Mouse (Mus musculus) gastrocnemius, adult 2 months (tissue): ENCODE measurements around the gene Hoxc6. TPM values are rescaled to one million over a fixed set of nuclear protein-coding genes. Genes with fewer than 3 reads are reported as not detected.

Experiments
- DNase-seq: peaks from one replicate; pipeline ENCODE4 v3.0.0; 2022
- H3K27ac ChIP-seq: fragments of 200-600 bp; 2 replicates; pipeline ENCODE4 v1.8.1; 2022; ENCODE audit warnings: mild to moderate bottlenecking
- H3K4me3 ChIP-seq: fragments of 200-600 bp; 2 replicates; pipeline ENCODE4 v1.8.1; 2022; ENCODE audit warnings: mild to moderate bottlenecking, moderate library complexity
- CTCF ChIP-seq: fragments of 200-600 bp; IDR thresholded peaks from 2 replicates; pipeline ENCODE4 v1.8.1; 2022; ENCODE audit warnings: antibody characterized with exemption, mild to moderate bottlenecking, moderate library complexity
- intact Hi-C: fragments of 180-260 bp; cut with DNase I; formaldehyde crosslinking; loops from one replicate; pipeline ENCODE4 v1.15.1; 2025
- total RNA-seq, 2 experiments: library from RNA; stranded (reverse); gene quantifications; 2 replicates each; pipeline ENCODE4 v1.2.3; 2021

Gene Hoxc6
- total RNA-seq, 2 experiments from 2014 or later = 8.1 to 8.6 TPM

- intact Hi-C loops = no loop called here
- TF ChIP-seq CTCF = no peak
- DNase-seq = peak; percentile 95
- H3K4me3 ChIP-seq = peak overlapping the region; percentile 74
- H3K27ac ChIP-seq = peak overlapping the region; percentile 98
These were observed 1.2 kb downstream of the Hoxc6 start for GRCm38 (mm10) chr15:102999183-102999831.

- peak overlapping the region; percentile 98 for H3K27ac ChIP-seq
- DNase-seq = peak; percentile 72
- intact Hi-C loops = no loop called here
- H3K4me3 ChIP-seq = peak overlapping the region; percentile 74
- TF ChIP-seq CTCF = no peak
These were observed 1.9 kb downstream of the Hoxc6 start for GRCm38 (mm10) chr15:102999955-103000354.

- peak overlapping the region; percentile 74 for H3K4me3 ChIP-seq
- H3K27ac ChIP-seq = peak overlapping the region; percentile 98
- DNase-seq = peak; percentile 57
- intact Hi-C loops = no loop called here
- no peak for TF ChIP-seq CTCF
These were observed 2.4 kb downstream of the Hoxc6 start for GRCm38 (mm10) chr15:103000501-103000901.

GRCm38 (mm10) chr15:103001370-103001769 lies 3.3 kb downstream of the Hoxc6 start:
- DNase-seq = peak; percentile 47
- H3K4me3 ChIP-seq = peak overlapping the region; percentile 74
- no peak for TF ChIP-seq CTCF
- intact Hi-C loops = no loop called here
- peak overlapping the region; percentile 98 for H3K27ac ChIP-seq

- intact Hi-C loops = no loop called here
- H3K27ac ChIP-seq = peak overlapping the region; percentile 98
- no peak for TF ChIP-seq CTCF
- peak overlapping the region; percentile 74 for H3K4me3 ChIP-seq
- peak; percentile 66 for DNase-seq
These were observed 4.1 kb downstream of the Hoxc6 start for GRCm38 (mm10) chr15:103002156-103002555.

- intact Hi-C loops = no loop called here
- H3K4me3 ChIP-seq = peak overlapping the region; percentile 74
- peak; percentile 52 for DNase-seq
- no peak for TF ChIP-seq CTCF
- H3K27ac ChIP-seq = peak overlapping the region; percentile 98
These were observed 4.9 kb downstream of the Hoxc6 start for GRCm38 (mm10) chr15:103002821-103003448.

GRCm38 (mm10) chr15:103005308-103005707 lies 7.3 kb downstream of the Hoxc6 start:
- peak; percentile 83 for DNase-seq
- Histone ChIP-seq H3K27ac (peak overlapping the region; percentile 87), H3K4me3 (peak overlapping the region; percentile 63)
- TF ChIP-seq CTCF = no peak
- intact Hi-C loops = no loop called here

GRCm38 (mm10) chr15:103005797-103006196 lies 7.7 kb downstream of the Hoxc6 start:
- Histone ChIP-seq H3K27ac (peak overlapping the region; percentile 87), H3K4me3 (peak overlapping the region; percentile 63)
- intact Hi-C loops = no loop called here
- DNase-seq = peak; percentile 39
- TF ChIP-seq CTCF = no peak

GRCm38 (mm10) chr15:103006326-103006725 lies 8.3 kb downstream of the Hoxc6 start:
- no peak for TF ChIP-seq CTCF
- peak; percentile 15 for DNase-seq
- H3K4me3 ChIP-seq = peak overlapping the region; percentile 63
- intact Hi-C loops = no loop called here
- H3K27ac ChIP-seq = peak overlapping the region; percentile 87

GRCm38 (mm10) chr15:103009265-103010111 lies 11.4 kb downstream of the Hoxc6 start:
- H3K4me3 ChIP-seq = peak overlapping the region; percentile 48

GRCm38 (mm10) chr15:103010112-103010846 lies 12.2 kb downstream of the Hoxc6 start:
- TF ChIP-seq CTCF = no peak
- peak overlapping the region; percentile 48 for H3K4me3 ChIP-seq
- intact Hi-C loops = no loop called here
- peak overlapping the region; percentile 38; the same call in 1 of the 2 replicates for H3K27ac ChIP-seq
- DNase-seq = peak; percentile 26

More at GRCm38 (mm10) chr15:103009265-103010111, 11.4 kb downstream of the Hoxc6 start:
- TF ChIP-seq CTCF = no peak
- intact Hi-C loops = no loop called here
- DNase-seq = no peak
- peak overlapping the region; percentile 38; the same call in 1 of the 2 replicates for H3K27ac ChIP-seq
